Mouse (Mus musculus) heart, embryonic 16.5 days (tissue): ENCODE data around the gene Gm2663. TPM values are rescaled to one million over a fixed set of nuclear protein-coding genes. Genes with fewer than 3 reads are reported as not detected.

ENCODE experiments used
- polyA plus RNA-seq: library from polyadenylated mRNA; unstranded; fragments of >200 nt; fragmentation: Nextera tagmentation; extraction: Ambion mirVana; gene quantifications from 2 replicates; pipeline ENCODE4 v1.2.1, GENCODE M21; 2015

Gene Gm2663
- polyA plus RNA-seq, 1 experiment from 2014 or later = not detected

Other genes starting within 250 kb of the Gm2663 start
- gene Moxd2, start 112.0 kb downstream of the Gm2663 start, polyA plus RNA-seq = not detected in 2 replicates
- not detected in 2 replicates for gene Prss58, start 99.1 kb downstream of the Gm2663 start, polyA plus RNA-seq
- not detected in 2 replicates for gene 1700074P13Rik, start 58.9 kb downstream of the Gm2663 start, polyA plus RNA-seq
- gene Gm4744, start 47.6 kb downstream of the Gm2663 start, polyA plus RNA-seq = not detected in 2 replicates
- 0.17 TPM in 1 of 2 replicates, not detected in the other for gene 1810009J06Rik, start 34.7 kb downstream of the Gm2663 start, polyA plus RNA-seq
- not detected in 2 replicates for gene 2210010C04Rik, start 36.0 kb upstream of the Gm2663 start, polyA plus RNA-seq